In genomic region chr12:100724182-100724581, GRCm38 (mm10) we compare ENCODE assay signal across 8 mouse cellular contexts. TPM values are rescaled to one million over a fixed set of nuclear protein-coding genes. Genes with fewer than 3 reads are reported as not detected.
DNase-seq lines count a peak whose midpoint lies in the region; ATAC-seq lines count a peak whose summit lies in the region.

No protein-coding gene starts in this region.

- peak overlapping the region; percentile 66 for H3K9ac ChIP-seq in kidney, embryonic 15.5 days
- peak overlapping the region; percentile 82 for H3K9ac ChIP-seq in hindbrain, embryonic 16.5 days (ENCODE audit: low read depth, low read length)
- peak overlapping the region; percentile 76 for H3K9ac ChIP-seq in midbrain, embryonic 12.5 days (replicated peaks)

- under 1% methylated on average over 8 of the region's 8 CpGs for WGBS in kidney, embryonic 15.5 days
- 3% methylated on average over 7 of the region's 8 CpGs for WGBS in hindbrain, embryonic 16.5 days
- WGBS in midbrain, embryonic 12.5 days: 4% methylated on average over 8 of the region's 8 CpGs

- ATAC-seq in kidney, embryonic 15.5 days (replicated peaks; ENCODE audit: low FRiP score): no peak
- peak; percentile 0; the same call in 1 of the 2 replicates for ATAC-seq in hindbrain, embryonic 16.5 days
- no peak for ATAC-seq in midbrain, embryonic 12.5 days (ENCODE audit: low FRiP score, low read depth)
- ATAC-seq in frontal cortex, adult (ENCODE audit: low TSS enrichment): no peak

- peak overlapping the region; percentile 68 for H3K4me3 ChIP-seq in kidney, embryonic 15.5 days (replicated peaks)
- H3K4me3 ChIP-seq in hindbrain, embryonic 16.5 days (ENCODE audit: low read length): peak overlapping the region; percentile 85
- peak overlapping the region; percentile 77 for H3K4me3 ChIP-seq in midbrain, embryonic 12.5 days

- DNase-seq in kidney, adult 11 months: no peak
- DNase-seq in T-cell, adult 2 months (ENCODE audit: low spot score): peak; percentile 2
- no peak for DNase-seq in adrenal gland, adult 2 months
- no peak for DNase-seq in layer of hippocampus, adult 9-11 months

- peaks cover 20% of the 10 kb centered on the region for H3K4me1 ChIP-seq in kidney, embryonic 15.5 days
- peaks cover 12% of the 10 kb centered on the region for H3K4me1 ChIP-seq in hindbrain, embryonic 16.5 days (ENCODE audit: control insufficient read depth, insufficient read depth, low read depth, low read length)
- peaks cover 9% of the 10 kb centered on the region for H3K4me1 ChIP-seq in midbrain, embryonic 12.5 days

- peak overlapping the region; percentile 75 for H3K4me2 ChIP-seq in kidney, embryonic 15.5 days
- H3K4me2 ChIP-seq in hindbrain, embryonic 16.5 days (ENCODE audit: low read length): peak overlapping the region; percentile 62
- H3K4me2 ChIP-seq in midbrain, embryonic 12.5 days (replicated peaks): peak overlapping the region; percentile 91

- H3K9me3 ChIP-seq in kidney, embryonic 15.5 days (replicated peaks): no peaks in the 10 kb centered on the region
- no peaks in the 10 kb centered on the region for H3K9me3 ChIP-seq in hindbrain, embryonic 16.5 days (ENCODE audit: control insufficient read depth, low read length)
- H3K9me3 ChIP-seq in midbrain, embryonic 12.5 days: no peaks in the 10 kb centered on the region

- H3K27ac ChIP-seq in kidney, embryonic 15.5 days: peak overlapping the region; percentile 96
- peak overlapping the region; percentile 96 for H3K27ac ChIP-seq in hindbrain, embryonic 16.5 days (ENCODE audit: low read depth, low read length)
- peak overlapping the region; percentile 95 for H3K27ac ChIP-seq in midbrain, embryonic 12.5 days (replicated peaks)

- H3K27me3 ChIP-seq in kidney, embryonic 15.5 days: no peaks in the 10 kb centered on the region
- no peaks in the 10 kb centered on the region for H3K27me3 ChIP-seq in hindbrain, embryonic 16.5 days (replicated peaks; ENCODE audit: control insufficient read depth, insufficient read depth, low read length)
- H3K27me3 ChIP-seq in midbrain, embryonic 12.5 days: 0 out of 2 replicates have a peak, but pooled peaks cover 5% of the 10 kb centered on the region

- H3K36me3 ChIP-seq in kidney, embryonic 15.5 days: no peaks in the 10 kb centered on the region
- no peaks in the 10 kb centered on the region for H3K36me3 ChIP-seq in hindbrain, embryonic 16.5 days (ENCODE audit: control insufficient read depth, insufficient read depth, low read length)
- H3K36me3 ChIP-seq in midbrain, embryonic 12.5 days: no peaks in the 10 kb centered on the region

RNA-seq across cellular contexts. Expression of gene Rps6ka5, which starts 2.6 kb away (rescaled TPM):
- 3.9 and 4.9 TPM in 2 replicates for polyA plus RNA-seq in kidney, embryonic 15.5 days (2015; fragmentation: Nextera tagmentation; extraction: Ambion mirVana)
- polyA plus RNA-seq in hindbrain, embryonic 16.5 days (2015; fragmentation: Nextera tagmentation; extraction: Ambion mirVana): 5.7 and 6.4 TPM in 2 replicates
- polyA plus RNA-seq in midbrain, embryonic 12.5 days (2016; fragmentation: Nextera tagmentation; extraction: Ambion mirVana): 6.2 and 6.4 TPM in 2 replicates
- total RNA-seq in adrenal gland, adult 2 months (2021): 1 to 10 TPM; 5.1 to 8.5 TPM
- 0.27 and 0.62 TPM in 2 replicates for polyA plus RNA-seq in adrenal gland, adult 2 months (2012; rRNA removed)

RNA-seq across cellular contexts. Expression of gene Dglucy, which starts 54.7 kb away (rescaled TPM):
- polyA plus RNA-seq in kidney, embryonic 15.5 days (2015; fragmentation: Nextera tagmentation; extraction: Ambion mirVana): 2.6 and 3.0 TPM in 2 replicates
- polyA plus RNA-seq in hindbrain, embryonic 16.5 days (2015; fragmentation: Nextera tagmentation; extraction: Ambion mirVana): 3.2 and 4.5 TPM in 2 replicates
- polyA plus RNA-seq in midbrain, embryonic 12.5 days (2016; fragmentation: Nextera tagmentation; extraction: Ambion mirVana): 0.80 and 1.2 TPM in 2 replicates
- 10 to 100 TPM; 14.6 to 18.8 TPM for total RNA-seq in adrenal gland, adult 2 months (2021)
- 7.1 and 9.0 TPM in 2 replicates for polyA plus RNA-seq in adrenal gland, adult 2 months (2012; rRNA removed)
